Mouse (Mus musculus): Measurements from ENCODE around the gene Scgb1b2. TPM values are rescaled to one million over a fixed set of nuclear protein-coding genes. Genes with fewer than 3 reads are reported as not detected.

Gene Scgb1b2
- polyA plus RNA-seq (2012; ENCODE audit: low replicate concordance), result not detected in 2 replicates

GRCm38 (mm10) chr7:31291721-31292120, at the start of gene Scgb1b2:
Scgb1b2 (minus strand) TSS chr7:31291821.

GRCm38 (mm10) chr7:31290208-31290607, 1.4 kb downstream of the Scgb1b2 start, which contains the start of gene Scgb2b2:
Scgb2b2 (plus strand) TSS chr7:31290508.

Other genes with a start within 250 kb of the Scgb1b2 start
- gene Fxyd5, start 249.3 kb downstream of the Scgb1b2 start, polyA plus RNA-seq (2012; ENCODE audit: low replicate concordance), result 668 and 903 TPM in 2 replicates
- 1.7 and 2.9 TPM in 2 replicates for gene Fxyd7, start 240.4 kb downstream of the Scgb1b2 start, polyA plus RNA-seq (2012; ENCODE audit: low replicate concordance)
- gene Fxyd1, start 234.6 kb downstream of the Scgb1b2 start, polyA plus RNA-seq (2012; ENCODE audit: low replicate concordance), result 8.0 and 11.6 TPM in 2 replicates
- 0.08 and 0.24 TPM in 2 replicates for gene Lgi4, start 232.5 kb downstream of the Scgb1b2 start, polyA plus RNA-seq (2012; ENCODE audit: low replicate concordance)
- not detected in 2 replicates for gene Fxyd3, start 215.1 kb downstream of the Scgb1b2 start, polyA plus RNA-seq (2012; ENCODE audit: low replicate concordance)
- 2.6 and 9.2 TPM in 2 replicates for gene Hpn, start 176.5 kb downstream of the Scgb1b2 start, polyA plus RNA-seq (2012; ENCODE audit: low replicate concordance)
- gene Scn1b, start 164.8 kb downstream of the Scgb1b2 start, polyA plus RNA-seq (2012; ENCODE audit: low replicate concordance), result 8.6 and 26.1 TPM in 2 replicates
- gene Gramd1a, start 135.9 kb downstream of the Scgb1b2 start, polyA plus RNA-seq (2012; ENCODE audit: low replicate concordance), result 291 and 896 TPM in 2 replicates
- not detected in 2 replicates for gene Scgb2b2, start 1.3 kb downstream of the Scgb1b2 start, polyA plus RNA-seq (2012; ENCODE audit: low replicate concordance)
- not detected in 2 replicates for gene Scgb2b3, start 70.3 kb upstream of the Scgb1b2 start, polyA plus RNA-seq (2012; ENCODE audit: low replicate concordance)
- gene Scgb1b3, start 83.8 kb upstream of the Scgb1b2 start, polyA plus RNA-seq (2012; ENCODE audit: low replicate concordance), result not detected in 2 replicates

Data from hematopoietic multipotent progenitor cell, adult 10-12 weeks (in vitro differentiated cells).